Mouse (Mus musculus): Measurements from ENCODE around the gene Hist1h4b. TPM values are rescaled to one million over a fixed set of nuclear protein-coding genes. Genes with fewer than 3 reads are reported as not detected.
A peak's percentile ranks its signal among the peaks of the same experiment; 100 is the strongest.
"Not testable (repeated sequence)": the region's sequence is repeated elsewhere in the genome, so short reads cannot be mapped to it uniquely, and the experiment has no call there.

Hist1h4b gene
- polyA plus RNA-seq (2015; fragmentation: Nextera tagmentation; extraction: Ambion mirVana), result 15.5 and 15.6 TPM in 2 replicates

DNA sequence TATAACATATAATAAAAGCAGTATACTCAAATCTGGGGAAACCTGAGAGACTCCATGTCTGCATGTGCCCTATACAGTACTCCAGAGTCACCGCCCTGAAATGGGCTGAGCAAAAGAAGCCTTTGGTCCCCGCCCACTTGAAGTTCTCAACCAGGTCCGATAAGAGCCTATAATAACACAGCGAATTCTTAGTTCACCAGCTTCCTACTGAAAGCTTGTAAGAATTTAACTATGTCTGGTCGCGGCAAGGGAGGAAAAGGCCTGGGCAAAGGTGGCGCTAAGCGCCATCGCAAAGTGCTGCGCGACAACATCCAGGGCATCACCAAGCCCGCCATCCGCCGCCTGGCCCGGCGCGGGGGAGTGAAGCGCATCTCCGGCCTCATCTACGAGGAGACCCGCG is at the start of gene Hist1h4b:
Gene Hist1h4b (plus strand): TSS at position 224 of the 400 bp plus-strand sequence.
- DNase-seq (ENCODE audit: low spot score), result peak; percentile 95

DNA sequence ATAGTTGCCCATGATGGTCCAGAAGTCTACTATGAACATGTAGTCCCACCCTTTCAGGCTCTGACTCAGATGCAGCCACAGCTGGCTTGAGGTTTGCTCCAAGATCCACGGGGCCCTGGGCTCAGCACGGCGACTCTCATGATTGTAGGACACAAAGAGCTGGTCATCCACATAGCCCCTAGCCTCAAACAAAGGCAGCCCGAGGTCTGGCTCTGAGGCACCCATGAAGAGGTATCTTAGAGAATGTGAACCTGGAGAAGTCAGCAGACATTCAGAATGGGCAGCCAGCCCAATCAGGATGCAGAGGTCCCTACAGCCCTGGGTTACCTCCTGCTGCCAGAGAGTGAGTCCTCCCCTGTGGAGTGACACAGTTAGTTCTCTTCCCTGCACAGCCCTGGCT is 48.8 kb upstream of the Hist1h4b start:
- DNase-seq (ENCODE audit: low spot score), result no peak

DNA sequence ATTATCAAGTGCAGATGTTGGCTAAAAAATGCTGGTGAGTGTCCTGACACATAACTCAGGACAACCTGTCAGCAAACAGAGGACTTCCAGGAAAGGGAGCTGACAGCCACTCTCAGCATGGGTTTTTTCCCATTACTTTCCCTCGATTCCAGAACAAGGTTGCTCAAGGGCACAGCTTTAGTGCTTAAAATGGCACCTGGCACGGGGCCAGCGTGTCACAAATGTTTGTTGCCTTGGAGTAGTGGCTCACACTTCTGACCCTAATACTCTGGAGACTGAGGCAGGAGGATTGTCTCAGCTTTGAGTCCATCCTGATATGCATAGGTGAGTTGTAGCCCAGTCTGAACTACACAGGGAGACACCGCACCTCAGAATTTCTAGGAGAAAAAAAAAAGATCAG is 48.2 kb upstream of the Hist1h4b start:
- no peak for DNase-seq (ENCODE audit: low spot score)

DNA sequence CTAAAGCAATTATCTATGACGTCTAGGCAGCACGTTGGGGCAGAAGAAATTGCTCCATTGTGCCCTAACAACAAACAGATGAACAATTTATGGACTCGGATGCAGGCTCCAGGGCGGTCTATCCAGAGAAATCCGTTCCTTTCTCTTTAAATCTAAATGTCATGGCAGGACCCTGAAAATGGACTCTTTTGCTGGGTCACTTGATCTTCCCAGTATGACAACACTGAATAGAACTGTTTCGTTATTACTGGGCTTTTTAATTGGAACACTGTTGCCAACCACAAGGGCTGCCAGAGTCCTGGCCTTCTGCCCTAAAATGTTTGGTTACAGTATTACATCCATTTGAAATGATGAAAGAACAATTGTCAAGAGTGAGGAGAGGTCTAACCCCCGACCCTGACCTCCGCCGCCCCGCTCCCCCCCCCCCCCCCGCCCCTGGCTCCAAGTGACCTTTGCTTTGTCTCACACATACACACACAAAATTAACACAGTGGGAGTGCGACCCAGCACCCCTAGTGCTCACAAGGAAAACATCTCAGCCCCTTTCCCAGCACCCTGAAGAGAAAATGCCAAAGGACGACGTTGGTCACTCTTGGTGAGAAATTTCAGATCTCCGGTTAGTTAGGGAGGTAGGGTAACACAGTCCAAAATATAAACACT is 47.0 kb upstream of the Hist1h4b start:
- no peak for DNase-seq (ENCODE audit: low spot score)

DNA sequence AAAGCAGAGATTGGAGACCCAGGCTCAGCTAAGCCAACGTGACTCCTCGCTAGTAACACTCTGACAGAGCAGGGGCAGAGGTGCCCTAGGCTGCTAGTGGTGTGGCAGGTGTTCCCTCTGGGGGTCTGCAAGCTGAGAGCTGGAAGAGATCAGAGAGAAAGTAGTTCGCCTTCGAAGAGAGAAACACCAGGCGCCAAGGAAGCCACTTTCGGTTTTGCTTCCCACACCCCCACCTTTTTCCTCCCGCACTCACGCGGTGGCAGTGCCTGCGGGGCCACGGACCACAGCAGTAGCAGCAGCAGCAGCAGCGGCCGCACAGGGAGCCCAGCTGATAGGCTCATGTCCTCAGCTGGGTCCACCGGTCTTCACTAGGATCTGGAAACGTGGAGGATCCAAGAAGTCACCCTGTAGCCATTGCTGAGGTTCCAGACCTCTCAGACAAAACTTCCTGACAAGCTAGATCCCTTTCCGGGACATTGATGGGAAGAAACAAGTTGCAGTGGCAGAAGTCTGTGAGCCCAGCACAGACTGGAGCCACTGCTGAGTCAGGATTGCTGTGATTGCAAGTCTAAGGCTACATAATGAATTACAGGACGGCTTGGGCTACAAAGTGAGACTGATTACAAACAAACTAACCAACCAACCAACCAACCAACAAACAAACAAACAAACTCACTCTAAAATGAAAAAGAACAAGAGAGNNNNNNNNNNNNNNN is 46.3 kb upstream of the Hist1h4b start, which contains the start of gene Hfe:
Gene Hfe (minus strand): TSS at position 481 of the 716 bp plus-strand sequence.
- DNase-seq (ENCODE audit: low spot score), result peak; percentile 82

DNA sequence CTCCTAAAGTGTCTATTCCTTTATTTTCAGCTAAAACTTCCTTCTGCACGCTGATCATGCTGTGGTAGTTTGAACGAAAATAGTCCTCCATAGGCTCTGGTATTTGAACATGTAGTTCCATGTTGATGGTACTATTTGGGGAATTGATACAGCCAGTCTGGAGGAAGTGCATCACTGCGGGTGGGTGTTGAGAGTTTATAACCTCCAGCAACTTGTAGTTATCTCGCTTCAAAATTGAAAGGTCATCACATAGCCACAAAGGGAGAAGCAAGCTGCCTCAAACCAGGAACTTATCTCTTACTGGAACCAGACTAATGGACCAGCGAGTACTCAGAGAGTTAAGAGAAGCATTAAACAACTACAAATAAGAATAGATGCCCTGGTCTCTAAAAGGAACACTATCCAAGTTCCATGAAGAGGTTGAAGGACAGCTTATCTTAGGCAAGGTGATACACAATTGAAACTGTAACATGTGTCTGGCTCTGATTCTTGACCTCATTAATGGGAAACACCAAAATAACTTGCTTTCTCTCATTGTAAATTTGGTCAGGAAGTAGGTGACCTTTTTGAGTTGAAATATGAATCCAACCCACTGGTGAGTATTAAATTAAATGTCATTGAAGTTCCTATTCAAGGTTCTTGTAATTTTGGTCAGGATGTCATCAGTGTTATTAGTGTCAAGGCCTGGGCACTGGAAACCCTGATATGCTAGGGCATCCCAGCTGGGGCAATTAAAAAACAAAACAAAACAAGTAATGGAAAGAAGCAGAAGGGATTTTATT is 40.4 kb upstream of the Hist1h4b start:
- no peak for DNase-seq (ENCODE audit: low spot score)

DNA sequence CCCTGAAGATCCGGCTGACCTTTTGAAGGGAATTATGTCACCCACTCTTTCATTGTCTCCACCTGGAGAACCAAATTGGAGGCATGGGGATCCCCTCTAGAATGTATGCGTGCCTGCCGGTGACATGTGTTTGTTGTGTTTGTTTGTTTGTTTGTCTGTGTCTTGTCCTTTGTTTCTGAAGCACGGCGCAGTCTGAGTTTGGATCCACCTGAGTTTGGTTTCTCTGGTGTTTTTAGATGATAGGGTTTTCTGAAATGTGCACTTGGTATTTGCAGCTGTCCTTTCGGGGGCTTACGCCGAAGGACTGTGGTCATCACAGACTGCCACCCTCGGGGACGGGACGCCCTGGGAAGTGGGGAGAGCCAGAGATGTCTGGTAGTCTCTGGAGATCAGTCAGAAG is 39.6 kb upstream of the Hist1h4b start:
- no peak for DNase-seq (ENCODE audit: low spot score)

DNA sequence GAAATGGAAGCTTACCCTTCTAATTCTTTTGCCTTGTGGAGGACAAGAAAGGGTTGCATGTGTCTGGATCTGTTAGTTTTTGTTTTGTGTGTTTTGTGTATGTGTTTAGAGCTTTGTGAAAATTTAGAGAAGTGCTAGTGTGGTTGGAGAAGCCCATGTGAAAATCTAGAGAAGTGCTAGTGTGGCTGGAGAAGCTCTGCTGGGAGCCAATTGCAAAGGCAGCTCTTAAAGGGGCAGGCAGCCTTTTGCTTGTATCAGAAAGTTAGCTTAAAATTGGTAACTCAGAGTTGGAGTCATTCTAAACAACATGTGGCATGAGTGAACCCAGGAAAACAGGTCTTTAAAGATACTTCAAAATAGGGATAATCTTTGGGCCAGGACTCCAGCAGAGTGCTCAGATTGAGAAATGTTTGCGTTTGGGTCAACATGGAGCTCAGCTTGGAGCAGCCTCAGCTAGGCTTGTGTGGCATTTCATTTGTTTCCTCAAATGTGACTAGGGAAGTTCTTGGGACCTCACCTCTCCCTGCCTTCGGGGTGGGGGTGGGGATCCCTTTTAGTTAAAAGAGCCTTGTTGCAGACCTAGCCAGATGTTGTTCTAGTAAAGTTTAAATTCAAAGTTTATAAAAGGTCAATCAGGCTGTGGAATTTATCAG is 39.1 kb upstream of the Hist1h4b start:
- DNase-seq (ENCODE audit: low spot score), result not testable (repeated sequence)

DNA sequence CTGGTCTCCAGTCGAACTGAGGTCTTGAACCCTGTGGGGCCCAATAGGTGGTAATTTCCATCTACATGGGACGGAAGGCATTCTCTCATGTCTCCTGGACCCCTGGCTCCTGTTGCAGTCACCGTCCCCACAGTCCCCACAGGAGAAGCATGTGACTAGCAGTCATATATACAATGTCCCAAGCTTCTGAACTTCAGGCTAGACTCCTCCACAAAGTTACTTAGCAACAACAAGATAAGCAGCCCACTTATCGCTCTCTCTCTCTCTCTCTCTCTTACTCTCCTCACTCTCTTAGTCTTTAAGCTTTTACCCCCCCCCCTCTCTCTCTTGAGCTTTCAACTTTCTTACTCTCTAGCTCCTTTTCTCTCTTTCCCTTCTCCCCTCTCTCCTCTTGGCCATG is 32.6 kb upstream of the Hist1h4b start:
- DNase-seq (ENCODE audit: low spot score), result no peak

DNA sequence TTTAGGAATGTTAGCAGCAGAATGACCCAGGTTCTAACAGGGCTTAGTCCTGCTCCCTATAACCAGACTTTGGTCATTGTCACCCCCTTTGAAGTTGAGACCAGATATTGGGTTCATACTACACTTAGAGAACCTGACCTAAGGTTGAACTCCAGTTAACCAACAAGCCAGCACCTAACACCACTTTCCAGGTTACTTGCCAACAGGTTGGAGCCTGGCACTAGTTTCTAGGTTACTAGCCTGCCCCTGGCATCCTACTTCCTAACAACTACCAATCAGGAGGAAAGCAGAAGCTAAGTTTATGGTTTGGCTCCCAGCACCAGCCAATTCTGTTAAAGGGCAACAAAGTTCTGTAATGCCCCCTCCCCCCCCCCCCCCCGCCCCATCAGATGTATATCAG is 31.6 kb upstream of the Hist1h4b start:
- no peak for DNase-seq (ENCODE audit: low spot score)

DNA sequence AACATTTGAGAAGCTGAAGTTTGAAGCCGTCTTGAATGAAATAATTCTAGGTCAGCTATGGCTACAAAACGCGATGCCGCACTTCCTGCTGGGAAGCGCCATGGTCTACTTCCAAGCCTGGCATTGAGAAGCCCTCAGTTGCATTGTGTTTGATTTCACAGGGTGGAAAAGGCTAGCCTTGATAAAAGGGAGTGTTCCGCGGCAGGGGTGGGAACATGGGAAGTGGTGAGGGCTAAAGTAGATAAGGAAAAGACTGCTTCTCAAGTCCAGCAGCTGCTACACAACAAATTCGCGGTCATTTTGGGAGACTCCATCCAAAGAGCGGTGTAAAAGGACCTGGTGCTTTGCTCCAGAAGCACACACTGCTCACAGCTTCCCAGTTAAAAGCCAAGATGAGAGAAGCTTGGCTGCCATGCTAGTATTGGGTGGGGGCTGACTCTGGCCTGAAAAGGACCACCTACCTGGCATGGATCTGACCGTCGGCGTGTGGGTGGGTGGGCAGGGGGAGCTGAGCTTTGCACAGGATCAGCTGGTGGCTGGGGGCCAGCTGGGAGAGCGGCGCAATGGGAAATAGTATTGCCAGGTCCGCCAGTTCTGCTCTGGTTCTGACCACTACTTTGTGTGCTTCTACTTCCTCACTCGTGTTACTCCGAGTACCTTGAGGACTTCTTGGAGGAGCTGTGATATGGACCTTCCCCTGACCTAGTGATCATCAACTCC is 28.2 kb upstream of the Hist1h4b start:
- no peak for DNase-seq (ENCODE audit: low spot score)

DNA sequence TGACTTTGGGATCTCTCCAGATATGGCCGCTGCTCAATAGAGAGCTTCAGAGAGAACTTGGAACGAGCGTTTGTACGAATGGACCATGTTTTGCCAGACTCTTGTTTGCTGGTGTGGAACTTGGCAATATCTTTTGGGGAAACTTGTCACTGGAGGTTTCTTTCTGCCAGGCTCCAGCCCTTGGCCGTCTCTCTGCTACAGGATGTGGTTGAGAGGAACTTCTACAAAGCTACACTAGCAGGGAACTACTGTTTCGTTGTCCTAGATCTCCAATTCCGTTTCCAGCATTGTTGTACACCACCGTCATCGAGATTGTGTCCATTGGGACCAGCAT is 27.7 kb upstream of the Hist1h4b start:
- DNase-seq (ENCODE audit: low spot score), result peak; percentile 63

DNA sequence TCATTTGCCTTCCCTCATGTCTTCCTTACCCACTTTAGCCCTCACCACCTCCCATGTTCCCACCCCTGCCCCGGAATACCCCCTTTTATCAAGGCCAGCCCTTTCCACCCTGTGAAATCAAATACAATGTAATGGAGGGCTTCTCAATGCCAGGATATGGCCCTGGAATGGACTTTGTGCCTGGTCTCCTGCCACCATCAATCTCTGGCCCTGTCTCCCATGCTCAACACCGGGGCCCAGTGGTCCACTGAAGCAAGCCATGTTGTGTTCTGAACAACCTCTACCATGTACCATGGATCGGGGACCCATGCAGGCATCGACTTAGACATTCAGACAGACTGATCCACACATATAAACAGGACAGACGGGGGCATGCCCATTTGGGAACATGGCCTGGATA is 27.1 kb upstream of the Hist1h4b start:
- DNase-seq (ENCODE audit: low spot score), result no peak

DNA sequence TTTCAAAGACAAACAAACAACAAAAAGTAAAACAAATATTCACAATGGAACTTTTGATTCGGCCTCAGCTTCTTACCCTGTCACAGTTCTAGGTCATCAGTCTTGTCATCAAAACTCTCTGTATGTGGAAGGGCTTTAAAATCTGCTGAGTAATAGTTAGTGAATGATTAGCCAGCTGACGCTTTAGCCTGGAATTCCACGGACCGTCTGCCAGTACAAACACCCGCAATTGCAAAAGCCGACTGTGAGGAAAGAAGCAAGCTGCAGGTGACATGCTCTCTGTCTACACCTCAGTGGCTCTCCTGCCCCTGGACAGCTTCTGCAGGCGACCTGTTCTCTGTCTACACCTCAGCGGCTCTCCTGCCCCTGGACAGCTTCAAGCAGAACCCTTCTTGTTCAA is 26.3 kb upstream of the Hist1h4b start:
- DNase-seq (ENCODE audit: low spot score), result no peak

DNA sequence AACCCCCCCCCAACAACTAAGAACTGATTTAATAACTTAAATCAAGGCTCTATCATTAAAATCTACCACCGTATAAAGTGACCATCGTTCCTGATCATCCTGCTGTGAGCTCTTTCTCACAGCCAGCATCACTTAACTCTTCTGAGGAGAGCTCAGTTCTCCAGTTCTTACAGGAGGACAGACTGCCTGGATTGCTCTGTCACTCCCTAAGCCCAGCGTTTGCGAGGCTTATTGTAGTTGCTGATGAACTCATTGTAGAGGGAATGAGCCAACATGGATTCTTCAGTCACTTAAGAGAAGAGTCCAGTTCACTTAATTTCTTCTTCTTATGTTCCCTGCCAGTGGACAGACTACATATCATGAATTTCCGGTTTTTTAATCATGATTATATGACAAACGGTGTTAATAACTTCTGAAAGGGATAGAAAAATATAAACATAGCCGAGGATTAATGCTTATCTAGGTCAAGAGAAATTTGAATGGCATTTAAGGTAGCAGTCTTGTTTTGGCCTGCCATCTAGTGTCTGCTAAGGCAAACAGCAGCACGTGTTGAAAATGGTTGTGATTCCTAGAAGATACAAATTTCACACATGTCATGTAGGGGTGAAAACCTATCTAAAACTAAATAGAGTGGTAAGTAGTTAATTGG is 24.5 kb upstream of the Hist1h4b start:
- DNase-seq (ENCODE audit: low spot score), result peak; percentile 67

DNA sequence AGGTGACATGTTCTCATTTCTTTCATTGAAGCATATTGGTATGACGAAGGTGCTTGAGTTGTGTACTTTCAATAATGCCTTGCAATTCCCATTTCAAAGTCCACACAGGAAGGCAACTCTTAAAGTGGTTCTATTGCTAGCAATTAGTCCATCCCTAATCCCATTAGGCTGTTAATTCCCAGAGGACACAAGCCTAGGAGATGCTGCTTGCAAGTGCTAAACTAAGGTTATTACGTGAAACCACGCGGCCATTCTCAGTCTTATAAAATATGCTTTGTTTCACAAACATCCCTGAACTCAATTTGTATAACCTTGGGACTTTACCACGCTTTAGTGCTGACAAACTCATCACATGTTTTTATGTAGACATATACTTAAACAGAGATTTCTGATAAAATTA is 19.7 kb upstream of the Hist1h4b start:
- DNase-seq (ENCODE audit: low spot score), result no peak

DNA sequence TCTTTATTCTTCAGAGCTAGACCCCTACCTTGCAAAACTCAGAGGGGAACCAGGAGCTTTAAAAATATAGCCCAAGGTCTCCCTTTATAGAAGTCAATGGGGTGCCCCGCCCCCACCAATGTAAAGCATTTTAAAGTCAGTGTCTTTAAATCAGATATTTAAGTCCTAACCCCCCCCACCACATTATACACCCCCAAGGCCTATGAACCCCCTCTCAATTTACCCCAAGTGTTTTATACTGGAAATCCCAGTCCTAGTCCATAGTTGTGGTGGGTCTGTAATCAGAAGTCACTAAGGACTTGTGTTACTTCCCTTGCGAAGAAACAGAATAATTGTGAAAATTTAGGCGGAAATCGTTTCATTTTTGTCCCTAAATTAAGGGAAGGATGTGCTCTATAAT is 18.8 kb upstream of the Hist1h4b start:
- DNase-seq (ENCODE audit: low spot score), result peak; percentile 59

DNA sequence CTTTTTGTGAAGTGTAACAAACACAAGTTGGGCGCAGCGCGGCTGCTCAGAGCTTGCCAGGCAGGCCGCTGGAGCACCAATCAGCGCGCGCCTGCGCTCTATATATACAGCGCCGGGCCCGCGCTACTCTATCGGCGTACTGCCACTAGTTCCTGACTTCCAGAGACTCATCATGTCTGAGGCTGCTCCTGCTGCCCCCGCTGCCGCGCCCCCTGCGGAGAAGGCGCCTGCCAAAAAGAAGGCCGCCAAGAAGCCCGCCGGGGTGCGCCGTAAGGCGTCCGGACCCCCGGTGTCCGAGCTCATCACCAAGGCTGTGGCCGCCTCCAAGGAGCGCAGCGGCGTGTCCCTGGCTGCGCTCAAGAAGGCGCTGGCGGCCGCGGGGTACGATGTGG is 18.1 kb upstream of the Hist1h4b start, which contains the start of gene Hist1h1c:
Gene Hist1h1c (plus strand): TSS at position 132 of the 392 bp plus-strand sequence.
- DNase-seq (ENCODE audit: low spot score), result peak; percentile 96

DNA sequence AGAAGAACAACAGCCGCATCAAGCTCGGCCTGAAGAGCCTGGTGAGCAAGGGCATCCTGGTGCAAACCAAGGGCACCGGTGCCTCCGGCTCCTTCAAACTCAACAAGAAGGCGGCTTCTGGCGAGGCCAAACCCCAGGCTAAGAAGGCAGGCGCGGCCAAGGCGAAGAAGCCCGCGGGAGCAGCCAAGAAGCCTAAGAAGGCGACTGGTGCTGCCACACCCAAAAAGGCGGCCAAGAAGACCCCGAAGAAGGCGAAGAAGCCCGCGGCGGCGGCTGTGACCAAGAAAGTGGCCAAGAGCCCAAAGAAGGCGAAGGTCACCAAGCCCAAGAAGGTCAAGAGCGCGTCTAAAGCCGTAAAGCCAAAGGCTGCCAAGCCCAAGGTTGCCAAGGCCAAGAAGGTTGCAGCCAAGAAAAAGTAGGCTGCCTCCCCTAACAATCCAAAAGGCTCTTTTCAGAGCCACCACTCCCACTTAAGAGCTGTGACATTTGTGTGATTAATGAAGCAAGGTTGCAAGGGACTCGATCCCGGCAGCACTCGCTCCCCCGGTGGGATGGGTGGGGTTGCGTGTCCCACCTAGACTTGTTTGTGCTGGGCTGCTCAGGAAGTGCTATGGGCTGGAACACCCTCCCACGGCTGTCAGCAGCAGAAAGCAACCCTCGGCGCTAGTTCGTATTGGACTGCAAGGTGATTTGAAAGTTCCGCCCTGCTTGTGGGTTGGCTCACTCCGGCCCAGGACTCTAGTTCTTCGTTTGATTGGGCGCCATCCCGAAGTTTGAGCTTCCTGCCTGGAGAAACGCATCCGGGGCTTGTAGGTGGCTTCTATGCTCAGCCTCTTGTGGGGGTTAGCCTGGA is 17.5 kb upstream of the Hist1h4b start:
- peak; percentile 94 for DNase-seq (ENCODE audit: low spot score)

DNA sequence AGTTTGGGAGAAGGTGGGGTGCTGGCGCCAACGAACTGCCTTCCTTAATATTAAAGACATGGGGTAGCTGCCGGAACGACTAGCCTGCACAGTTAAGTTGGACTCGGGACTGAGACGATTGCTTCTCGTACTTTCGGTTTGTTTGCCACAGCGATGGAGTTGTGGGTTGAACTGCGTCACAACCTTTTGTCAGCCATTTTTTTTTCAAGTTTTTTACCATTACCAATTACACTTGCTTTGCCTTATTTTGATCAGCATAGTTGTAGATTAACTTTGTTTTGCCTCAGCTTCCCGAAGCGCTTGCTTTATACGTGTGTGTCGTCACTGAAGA is 16.9 kb upstream of the Hist1h4b start:
- DNase-seq (ENCODE audit: low spot score), result no peak
